Mouse (Mus musculus): ENCODE data around the gene Xpo4. TPM values are rescaled to one million over a fixed set of nuclear protein-coding genes. Genes with fewer than 3 reads are reported as not detected.
"Not testable (repeated sequence)": the region's sequence is repeated elsewhere in the genome, so short reads cannot be mapped to it uniquely, and the experiment has no call there.

Gene Xpo4
- polyA plus RNA-seq, 1 experiment from 2014 or later = 15.5 TPM

DNA sequence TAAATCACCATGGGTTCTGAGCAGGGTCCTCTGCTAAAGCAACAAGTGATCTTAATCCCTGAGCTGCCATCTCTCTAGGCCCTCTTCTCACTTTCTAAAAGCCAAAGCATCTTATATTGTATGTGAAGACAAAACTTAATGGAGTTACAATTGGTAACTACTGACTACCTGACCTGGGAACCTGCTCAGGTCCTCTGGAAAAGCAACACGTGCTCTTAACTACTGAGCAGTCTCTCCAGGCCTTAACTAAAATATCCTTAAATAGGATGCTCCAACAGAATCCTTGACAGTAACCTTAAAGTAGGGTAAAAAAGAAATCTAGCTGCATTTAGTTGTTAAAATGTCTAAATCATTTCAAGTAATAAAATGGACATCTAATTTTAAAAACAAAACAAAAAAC is 1.6 kb downstream of the Xpo4 start:
- no peaks in the 10 kb centered on the region for H3K36me3 ChIP-seq (replicated peaks; ENCODE audit: control insufficient read depth, insufficient read depth)
- ATAC-seq (ENCODE audit: low FRiP score) (no peak), DNase-seq (ENCODE audit: low spot score) (no peak)
- no peak overlapping the region for H3K27ac ChIP-seq
- H3K9ac ChIP-seq = peak overlapping the region; percentile 83
- H3K9me3 ChIP-seq (ENCODE audit: control insufficient read depth, low read length) = no peaks in the 10 kb centered on the region
- whole genome bisulfite sequencing = 45% methylated on average over 1 of the region's 1 CpGs
- H3K27me3 ChIP-seq (ENCODE audit: control insufficient read depth, insufficient read depth, low read length) = no peaks in the 10 kb centered on the region
- peaks cover 16% of the 10 kb centered on the region for H3K4me1 ChIP-seq (replicated peaks; ENCODE audit: control insufficient read depth, insufficient read depth, low read length)
- H3K4me2 ChIP-seq (replicated peaks) = peak overlapping the region; percentile 96
- peak overlapping the region; percentile 65 for H3K4me3 ChIP-seq (replicated peaks; ENCODE audit: low read length)

GRCm38 (mm10) chr14:57658301-57658700 is 6.9 kb downstream of the Xpo4 start:
- no peak overlapping the region for H3K9ac ChIP-seq
- no peaks in the 10 kb centered on the region for H3K36me3 ChIP-seq (replicated peaks; ENCODE audit: control insufficient read depth, insufficient read depth)
- no peak overlapping the region for H3K27ac ChIP-seq
- no peaks in the 10 kb centered on the region for H3K4me1 ChIP-seq (replicated peaks; ENCODE audit: control insufficient read depth, insufficient read depth, low read length)
- H3K4me3 ChIP-seq (replicated peaks; ENCODE audit: low read length) = no peak overlapping the region
- no peaks in the 10 kb centered on the region for H3K27me3 ChIP-seq (ENCODE audit: control insufficient read depth, insufficient read depth, low read length)
- no peak for ATAC-seq (ENCODE audit: low FRiP score)
- 96% methylated on average over 4 of the region's 4 CpGs for WGBS
- DNase-seq (ENCODE audit: low spot score) = no peak
- H3K9me3 ChIP-seq (ENCODE audit: control insufficient read depth, low read length) = no peaks in the 10 kb centered on the region
- no peak overlapping the region for H3K4me2 ChIP-seq (replicated peaks)

DNA sequence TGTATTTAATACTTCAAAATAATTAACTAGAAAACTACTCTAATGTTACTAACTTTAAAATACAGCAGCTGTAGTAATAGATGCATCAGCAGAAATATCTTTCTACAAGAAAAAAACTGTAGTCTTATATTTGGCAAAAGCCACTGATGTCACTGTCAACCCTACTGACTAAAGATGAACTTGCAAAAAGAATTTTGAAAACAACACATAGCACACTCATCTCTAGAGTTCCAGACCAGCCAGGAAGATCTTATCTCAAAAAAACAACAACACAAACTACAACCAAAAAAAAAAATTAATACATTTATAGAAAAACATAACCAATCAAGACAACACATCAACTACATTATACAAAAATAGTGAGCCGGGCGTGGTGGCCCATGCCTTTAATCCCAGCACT is 7.7 kb downstream of the Xpo4 start:
- Histone ChIP-seq H3K4me1 (replicated peaks; ENCODE audit: control insufficient read depth, insufficient read depth, low read length) (no peaks in the 10 kb centered on the region), H3K9ac (no peak overlapping the region), H3K36me3 (replicated peaks; ENCODE audit: control insufficient read depth, insufficient read depth) (no peaks in the 10 kb centered on the region), H3K27ac (no peak overlapping the region), H3K27me3 (ENCODE audit: control insufficient read depth, insufficient read depth, low read length) (no peaks in the 10 kb centered on the region), H3K9me3 (ENCODE audit: control insufficient read depth, low read length) (no peaks in the 10 kb centered on the region), H3K4me3 (replicated peaks; ENCODE audit: low read length) (no peak overlapping the region), H3K4me2 (replicated peaks) (no peak overlapping the region)
- no peak for ATAC-seq (ENCODE audit: low FRiP score)
- DNase-seq (ENCODE audit: low spot score) = no peak
- WGBS = 99% methylated on average over 2 of the region's 2 CpGs

- H3K4me1 ChIP-seq (replicated peaks; ENCODE audit: control insufficient read depth, insufficient read depth, low read length); ATAC-seq (ENCODE audit: low FRiP score): not testable (repeated sequence)
- WGBS = 94% methylated on average over 3 of the region's 3 CpGs
Measured at GRCm38 (mm10) chr14:57656519-57656918, 8.7 kb downstream of the Xpo4 start.

GRCm38 (mm10) chr14:57649501-57649900 is 15.7 kb downstream of the Xpo4 start:
- Histone ChIP-seq H3K9me3 (ENCODE audit: control insufficient read depth, low read length) (no peaks in the 10 kb centered on the region), H3K27ac (no peak overlapping the region), H3K9ac (no peak overlapping the region)

More at GRCm38 (mm10) chr14:57656519-57656918, 8.7 kb downstream of the Xpo4 start:
- not testable (repeated sequence) for H3K9me3 ChIP-seq (ENCODE audit: control insufficient read depth, low read length); H3K27ac ChIP-seq; H3K27me3 ChIP-seq (ENCODE audit: control insufficient read depth, insufficient read depth, low read length); H3K36me3 ChIP-seq (replicated peaks; ENCODE audit: control insufficient read depth, insufficient read depth); DNase-seq (ENCODE audit: low spot score); H3K4me3 ChIP-seq (replicated peaks; ENCODE audit: low read length); H3K9ac ChIP-seq; H3K4me2 ChIP-seq (replicated peaks)

DNA sequence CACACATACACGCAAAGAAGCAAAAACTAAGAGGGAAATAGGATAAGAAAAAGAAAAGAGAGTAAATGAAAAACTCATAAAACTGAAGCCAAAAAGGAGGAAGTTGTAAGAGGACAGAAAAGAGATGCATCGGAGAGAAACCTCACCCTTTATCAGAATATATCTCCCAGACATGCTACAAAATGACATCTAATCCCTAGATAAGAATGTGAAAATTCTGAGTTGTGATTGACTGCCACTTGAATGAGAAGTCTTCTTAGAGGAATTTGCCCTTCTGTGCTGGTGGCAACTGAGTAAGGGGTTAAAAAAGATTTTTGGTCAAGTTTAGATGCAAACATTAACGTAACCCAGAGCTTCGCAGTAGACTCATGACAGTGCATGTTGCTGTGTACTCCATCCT is 19.1 kb downstream of the Xpo4 start:
- Histone ChIP-seq H3K27ac (no peak overlapping the region), H3K4me2 (replicated peaks) (no peak overlapping the region), H3K4me1 (replicated peaks; ENCODE audit: control insufficient read depth, insufficient read depth, low read length) (no peaks in the 10 kb centered on the region), H3K36me3 (replicated peaks; ENCODE audit: control insufficient read depth, insufficient read depth) (0 out of 2 replicates have a peak, but pooled peaks cover 6% of the 10 kb centered on the region), H3K4me3 (replicated peaks; ENCODE audit: low read length) (no peak overlapping the region), H3K9ac (no peak overlapping the region), H3K27me3 (ENCODE audit: control insufficient read depth, insufficient read depth, low read length) (no peaks in the 10 kb centered on the region), H3K9me3 (ENCODE audit: control insufficient read depth, low read length) (no peaks in the 10 kb centered on the region)
- DNase-seq (ENCODE audit: low spot score) = no peak
- 93% methylated on average over 4 of the region's 4 CpGs for WGBS
- no peak for ATAC-seq (ENCODE audit: low FRiP score)

More at GRCm38 (mm10) chr14:57649501-57649900, 15.7 kb downstream of the Xpo4 start:
- no peak overlapping the region for H3K4me3 ChIP-seq (replicated peaks; ENCODE audit: low read length)
- no peak overlapping the region for H3K4me2 ChIP-seq (replicated peaks)
- H3K36me3 ChIP-seq (replicated peaks; ENCODE audit: control insufficient read depth, insufficient read depth) = 0 out of 2 replicates have a peak, but pooled peaks cover 6% of the 10 kb centered on the region
- H3K27me3 ChIP-seq (ENCODE audit: control insufficient read depth, insufficient read depth, low read length) = no peaks in the 10 kb centered on the region
- DNase-seq (ENCODE audit: low spot score) = no peak
- H3K4me1 ChIP-seq (replicated peaks; ENCODE audit: control insufficient read depth, insufficient read depth, low read length) = no peaks in the 10 kb centered on the region
- ATAC-seq (ENCODE audit: low FRiP score) = no peak

GRCm38 (mm10) chr14:57639153-57639552 is 26.1 kb downstream of the Xpo4 start:
- Histone ChIP-seq H3K4me2 (replicated peaks) (no peak overlapping the region), H3K4me3 (replicated peaks; ENCODE audit: low read length) (no peak overlapping the region), H3K4me1 (replicated peaks; ENCODE audit: control insufficient read depth, insufficient read depth, low read length) (no peaks in the 10 kb centered on the region), H3K9ac (no peak overlapping the region), H3K9me3 (ENCODE audit: control insufficient read depth, low read length) (no peaks in the 10 kb centered on the region), H3K27ac (no peak overlapping the region), H3K36me3 (replicated peaks; ENCODE audit: control insufficient read depth, insufficient read depth) (no peaks in the 10 kb centered on the region; the same call in 1 of the 2 replicates), H3K27me3 (ENCODE audit: control insufficient read depth, insufficient read depth, low read length) (no peaks in the 10 kb centered on the region)
- DNase-seq (ENCODE audit: low spot score) (no peak), ATAC-seq (ENCODE audit: low FRiP score) (no peak)
- 95% methylated on average over 3 of the region's 3 CpGs for WGBS

DNA sequence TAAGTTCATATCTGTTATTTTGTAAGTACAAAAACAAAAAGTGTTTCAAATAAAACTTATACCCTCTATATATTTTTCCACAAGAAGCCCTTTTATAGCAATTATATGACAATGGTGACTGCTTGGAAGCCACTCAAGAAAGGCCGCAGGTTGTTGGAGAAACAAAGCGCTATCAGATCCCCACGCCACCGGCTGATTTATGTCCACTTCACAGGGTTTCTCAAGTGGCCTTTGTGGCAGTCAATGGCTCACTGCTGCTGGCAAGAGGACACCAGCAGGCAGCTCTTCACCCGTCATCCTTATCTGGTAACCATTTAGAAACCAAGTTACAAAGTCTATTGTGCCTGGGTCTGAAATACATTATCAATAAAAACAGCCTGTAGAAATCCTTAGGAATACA is 31.1 kb downstream of the Xpo4 start:
- H3K27me3 ChIP-seq (ENCODE audit: control insufficient read depth, insufficient read depth, low read length) = no peaks in the 10 kb centered on the region
- peaks cover 3% of the 10 kb centered on the region; the same call in 1 of the 2 replicates for H3K36me3 ChIP-seq (replicated peaks; ENCODE audit: control insufficient read depth, insufficient read depth)
- no peak overlapping the region for H3K4me2 ChIP-seq (replicated peaks)
- no peaks in the 10 kb centered on the region for H3K4me1 ChIP-seq (replicated peaks; ENCODE audit: control insufficient read depth, insufficient read depth, low read length)
- 39% methylated on average over 5 of the region's 5 CpGs for WGBS
- ATAC-seq (ENCODE audit: low FRiP score) (no peak), DNase-seq (ENCODE audit: low spot score) (no peak)
- H3K9ac ChIP-seq = no peak overlapping the region
- H3K27ac ChIP-seq = no peak overlapping the region
- H3K4me3 ChIP-seq (replicated peaks; ENCODE audit: low read length) = no peak overlapping the region
- no peaks in the 10 kb centered on the region for H3K9me3 ChIP-seq (ENCODE audit: control insufficient read depth, low read length)

GRCm38 (mm10) chr14:57629595-57629994 is 35.6 kb downstream of the Xpo4 start:
- Histone ChIP-seq H3K36me3 (replicated peaks; ENCODE audit: control insufficient read depth, insufficient read depth) (peaks cover 32% of the 10 kb centered on the region), H3K27me3 (ENCODE audit: control insufficient read depth, insufficient read depth, low read length) (no peaks in the 10 kb centered on the region), H3K4me2 (replicated peaks) (no peak overlapping the region), H3K4me1 (replicated peaks; ENCODE audit: control insufficient read depth, insufficient read depth, low read length) (no peaks in the 10 kb centered on the region), H3K4me3 (replicated peaks; ENCODE audit: low read length) (no peak overlapping the region), H3K9ac (no peak overlapping the region), H3K9me3 (ENCODE audit: control insufficient read depth, low read length) (no peaks in the 10 kb centered on the region), H3K27ac (no peak overlapping the region)
- DNase-seq (ENCODE audit: low spot score) = no peak
- WGBS = 66% methylated on average over 4 of the region's 4 CpGs
- no peak for ATAC-seq (ENCODE audit: low FRiP score)

- DNase-seq (ENCODE audit: low spot score) (no peak), ATAC-seq (ENCODE audit: low FRiP score) (no peak)
- no peak overlapping the region for H3K9ac ChIP-seq
- H3K36me3 ChIP-seq (replicated peaks; ENCODE audit: control insufficient read depth, insufficient read depth) = peaks cover 32% of the 10 kb centered on the region
- H3K27me3 ChIP-seq (ENCODE audit: control insufficient read depth, insufficient read depth, low read length) = no peaks in the 10 kb centered on the region
- 79% methylated on average over 3 of the region's 3 CpGs for WGBS
- no peaks in the 10 kb centered on the region for H3K9me3 ChIP-seq (ENCODE audit: control insufficient read depth, low read length)
- no peak overlapping the region for H3K4me3 ChIP-seq (replicated peaks; ENCODE audit: low read length)
- no peak overlapping the region for H3K4me2 ChIP-seq (replicated peaks)
- H3K27ac ChIP-seq = no peak overlapping the region
- no peaks in the 10 kb centered on the region for H3K4me1 ChIP-seq (replicated peaks; ENCODE audit: control insufficient read depth, insufficient read depth, low read length)
Measured at GRCm38 (mm10) chr14:57622934-57623333, 42.3 kb downstream of the Xpo4 start.
